Mouse (Mus musculus): ENCODE data around the gene Gga3. TPM values are rescaled to one million over a fixed set of nuclear protein-coding genes. Genes with fewer than 3 reads are reported as not detected.
A peak's percentile ranks its signal among the peaks of the same experiment; 100 is the strongest.

Gene Gga3
- total and polyA plus RNA-seq, 2 experiments = 1.7 to 8.3 TPM

- 2% methylated on average over 70 of the region's 70 CpGs for WGBS
- Histone ChIP-seq H3K4me3 (ENCODE audit: insufficient read depth, low read depth, low read length) (peak within 1 kb of the TSS; percentile 91), H3K9ac (ENCODE audit: low read depth, low read length) (peak within 1 kb of the TSS; percentile 89), H3K27me3 (ENCODE audit: control insufficient read depth, insufficient read depth, low read length) (no peaks in the 10 kb centered on the region), H3K27ac (replicated peaks; ENCODE audit: insufficient read depth, low read depth, low read length) (peak within 1 kb of the TSS; percentile 86), H3K36me3 (ENCODE audit: control insufficient read depth, insufficient read depth, low read length) (peaks cover 24% of the 10 kb centered on the region), H3K4me1 (ENCODE audit: control insufficient read depth, insufficient read depth, low read length) (peaks cover 4% of the 10 kb centered on the region; the same call in 1 of the 2 replicates), H3K79me2 (ENCODE audit: control insufficient read depth, insufficient read depth, low read length) (no peaks in the 10 kb centered on the region; the same call in 1 of the 2 replicates)
- DNase-seq (ENCODE audit: extremely low read depth, low read depth, low spot score) = peak; percentile 73
- TF ChIP-seq POLR2A (IDR thresholded peaks at IDR 0.05; ENCODE audit: extremely low read depth, insufficient read depth, low read length) (peak; percentile 63), CTCF (IDR thresholded peaks at IDR 0.05; ENCODE audit: low read depth, low read length) (no peak)
These were observed 67.7 kb downstream of the Gga3 start, which contains the start of gene Sumo2 for GRCm38 (mm10) chr11:115536038-115536681. Gene Sumo2, minus strand, starts transcription at chr11:115536276.

- under 1% methylated on average over 73 of the region's 84 CpGs for WGBS
- Histone ChIP-seq H3K27ac (replicated peaks; ENCODE audit: insufficient read depth, low read depth, low read length) (peak overlapping the region; percentile 86), H3K9ac (ENCODE audit: low read depth, low read length) (peak overlapping the region; percentile 89), H3K4me3 (ENCODE audit: insufficient read depth, low read depth, low read length) (peak overlapping the region; percentile 91), H3K27me3 (ENCODE audit: control insufficient read depth, insufficient read depth, low read length) (no peaks in the 10 kb centered on the region), H3K36me3 (ENCODE audit: control insufficient read depth, insufficient read depth, low read length) (peaks cover 24% of the 10 kb centered on the region), H3K4me1 (ENCODE audit: control insufficient read depth, insufficient read depth, low read length) (peaks cover 4% of the 10 kb centered on the region; the same call in 1 of the 2 replicates), H3K79me2 (ENCODE audit: control insufficient read depth, insufficient read depth, low read length) (no peaks in the 10 kb centered on the region; the same call in 1 of the 2 replicates)
- TF ChIP-seq CTCF (IDR thresholded peaks at IDR 0.05; ENCODE audit: low read depth, low read length) (no peak), POLR2A (IDR thresholded peaks at IDR 0.05; ENCODE audit: extremely low read depth, insufficient read depth, low read length) (no peak)
- DNase-seq (ENCODE audit: extremely low read depth, low read depth, low spot score) = no peak
These were observed 68.3 kb downstream of the Gga3 start for GRCm38 (mm10) chr11:115535401-115536037.

GRCm38 (mm10) chr11:115534759-115535371 lies 69.0 kb downstream of the Gga3 start:
- no peaks in the 10 kb centered on the region; the same call in 1 of the 2 replicates for H3K79me2 ChIP-seq (ENCODE audit: control insufficient read depth, insufficient read depth, low read length)
- H3K4me1 ChIP-seq (ENCODE audit: control insufficient read depth, insufficient read depth, low read length) = peaks cover 4% of the 10 kb centered on the region; the same call in 1 of the 2 replicates
- peak overlapping the region; percentile 89 for H3K9ac ChIP-seq (ENCODE audit: low read depth, low read length)
- 6% methylated on average over 11 of the region's 11 CpGs for WGBS
- no peak for DNase-seq (ENCODE audit: extremely low read depth, low read depth, low spot score)
- H3K27me3 ChIP-seq (ENCODE audit: control insufficient read depth, insufficient read depth, low read length) = no peaks in the 10 kb centered on the region
- no peak overlapping the region for H3K27ac ChIP-seq (replicated peaks; ENCODE audit: insufficient read depth, low read depth, low read length)
- H3K36me3 ChIP-seq (ENCODE audit: control insufficient read depth, insufficient read depth, low read length) = peaks cover 28% of the 10 kb centered on the region
- TF ChIP-seq POLR2A (IDR thresholded peaks at IDR 0.05; ENCODE audit: extremely low read depth, insufficient read depth, low read length) (no peak), CTCF (IDR thresholded peaks at IDR 0.05; ENCODE audit: low read depth, low read length) (no peak)
- H3K4me3 ChIP-seq (ENCODE audit: insufficient read depth, low read depth, low read length) = peak overlapping the region; percentile 91

Other genes with a start within 250 kb of the Gga3 start
- gene Hid1, start 236.3 kb downstream of the Gga3 start, total RNA-seq (2014; rRNA removed) = 0.55 and 1.3 TPM in 2 replicates
- gene Hid1, start 236.3 kb downstream of the Gga3 start, polyA plus RNA-seq (2012; rRNA removed) = 1.1 and 3.1 TPM in 2 replicates
- 1.3 and 1.4 TPM in 2 replicates for gene Cdr2l, start 222.1 kb downstream of the Gga3 start, total RNA-seq (2014; rRNA removed)
- gene Cdr2l, start 222.1 kb downstream of the Gga3 start, polyA plus RNA-seq (2012; rRNA removed) = 2.4 and 2.7 TPM in 2 replicates
- 54.7 and 67.2 TPM in 2 replicates for gene Mrpl58, start 200.3 kb downstream of the Gga3 start, total RNA-seq (2014; rRNA removed)
- 67.5 and 70.0 TPM in 2 replicates for gene Mrpl58, start 200.3 kb downstream of the Gga3 start, polyA plus RNA-seq (2012; rRNA removed)
- gene Atp5h, start 184.1 kb downstream of the Gga3 start, total RNA-seq (2014; rRNA removed) = 480 and 648 TPM in 2 replicates
- gene Atp5h, start 184.1 kb downstream of the Gga3 start, polyA plus RNA-seq (2012; rRNA removed) = 103 and 134 TPM in 2 replicates
- gene Kctd2, start 183.9 kb downstream of the Gga3 start, total RNA-seq (2014; rRNA removed) = 10.0 and 14.2 TPM in 2 replicates
- 18.2 and 21.1 TPM in 2 replicates for gene Kctd2, start 183.9 kb downstream of the Gga3 start, polyA plus RNA-seq (2012; rRNA removed)
- 0.74 and 0.94 TPM in 2 replicates for gene Trim80, start 163.5 kb downstream of the Gga3 start, total RNA-seq (2014; rRNA removed)
- 2.0 and 4.0 TPM in 2 replicates for gene Trim80, start 163.5 kb downstream of the Gga3 start, polyA plus RNA-seq (2012; rRNA removed)
- gene Slc16a5, start 141.6 kb downstream of the Gga3 start, total RNA-seq (2014; rRNA removed) = 23.0 and 36.3 TPM in 2 replicates
- 49.1 and 101 TPM in 2 replicates for gene Slc16a5, start 141.6 kb downstream of the Gga3 start, polyA plus RNA-seq (2012; rRNA removed)
- 1.6 and 1.7 TPM in 2 replicates for gene Armc7, start 128.4 kb downstream of the Gga3 start, total RNA-seq (2014; rRNA removed)
- gene Armc7, start 128.4 kb downstream of the Gga3 start, polyA plus RNA-seq (2012; rRNA removed) = 3.2 and 4.0 TPM in 2 replicates
- 39.2 and 39.5 TPM in 2 replicates for gene Nt5c, start 112.2 kb downstream of the Gga3 start, total RNA-seq (2014; rRNA removed)
- gene Nt5c, start 112.2 kb downstream of the Gga3 start, polyA plus RNA-seq (2012; rRNA removed) = 29.6 and 32.6 TPM in 2 replicates
- 14.1 and 17.2 TPM in 2 replicates for gene Jpt1, start 89.7 kb downstream of the Gga3 start, total RNA-seq (2014; rRNA removed)
- gene Jpt1, start 89.7 kb downstream of the Gga3 start, polyA plus RNA-seq (2012; rRNA removed) = 25.1 and 28.4 TPM in 2 replicates
- gene Sumo2, start 67.8 kb downstream of the Gga3 start, total RNA-seq (2014; rRNA removed) = 106 and 107 TPM in 2 replicates
- gene Sumo2, start 67.8 kb downstream of the Gga3 start, polyA plus RNA-seq (2012; rRNA removed) = 24.0 and 27.2 TPM in 2 replicates
- 21.8 and 24.3 TPM in 2 replicates for gene Nup85, start 39.6 kb downstream of the Gga3 start, total RNA-seq (2014; rRNA removed)
- gene Nup85, start 39.6 kb downstream of the Gga3 start, polyA plus RNA-seq (2012; rRNA removed) = 21.9 and 22.4 TPM in 2 replicates
- 48.1 and 50.4 TPM in 2 replicates for gene Mrps7, start 126 bp downstream of the Gga3 start, total RNA-seq (2014; rRNA removed)
- gene Mrps7, start 126 bp downstream of the Gga3 start, polyA plus RNA-seq (2012; rRNA removed) = 32.9 and 39.2 TPM in 2 replicates
- 35.5 and 40.3 TPM in 2 replicates for gene Mif4gd, start 8.9 kb upstream of the Gga3 start, total RNA-seq (2014; rRNA removed)
- gene Mif4gd, start 8.9 kb upstream of the Gga3 start, polyA plus RNA-seq (2012; rRNA removed) = 108 and 132 TPM in 2 replicates
- gene Slc25a19, start 24.2 kb upstream of the Gga3 start, total RNA-seq (2014; rRNA removed) = 8.9 and 14.5 TPM in 2 replicates
- 19.5 and 21.3 TPM in 2 replicates for gene Slc25a19, start 24.2 kb upstream of the Gga3 start, polyA plus RNA-seq (2012; rRNA removed)
- gene Grb2, start 104.5 kb upstream of the Gga3 start, total RNA-seq (2014; rRNA removed) = 14.7 and 17.3 TPM in 2 replicates
- 27.7 and 28.4 TPM in 2 replicates for gene Grb2, start 104.5 kb upstream of the Gga3 start, polyA plus RNA-seq (2012; rRNA removed)
- 11.0 and 15.0 TPM in 2 replicates for gene Tmem94, start 161.4 kb upstream of the Gga3 start, total RNA-seq (2014; rRNA removed)
- gene Tmem94, start 161.4 kb upstream of the Gga3 start, polyA plus RNA-seq (2012; rRNA removed) = 41.1 and 41.9 TPM in 2 replicates
- gene Caskin2, start 209.6 kb upstream of the Gga3 start, total RNA-seq (2014; rRNA removed) = 2.9 and 3.8 TPM in 2 replicates
- 8.9 and 9.7 TPM in 2 replicates for gene Caskin2, start 209.6 kb upstream of the Gga3 start, polyA plus RNA-seq (2012; rRNA removed)
- gene Tsen54, start 210.7 kb upstream of the Gga3 start, total RNA-seq (2014; rRNA removed) = 4.0 and 5.8 TPM in 2 replicates
- gene Tsen54, start 210.7 kb upstream of the Gga3 start, polyA plus RNA-seq (2012; rRNA removed) = 11.2 and 15.6 TPM in 2 replicates
- gene Llgl2, start 220.0 kb upstream of the Gga3 start, total RNA-seq (2014; rRNA removed) = 15.8 and 17.2 TPM in 2 replicates
- 46.8 and 52.7 TPM in 2 replicates for gene Llgl2, start 220.0 kb upstream of the Gga3 start, polyA plus RNA-seq (2012; rRNA removed)

Data from liver, adult 2 months (tissue).